Mouse (Mus musculus) lung, postnatal 0 days (tissue): ENCODE data around the gene Acad11.

ENCODE experiments used
- CTCF ChIP-seq: IDR thresholded peaks from 2 replicates; pipeline ENCODE4 v1.5.1; 2016; ENCODE audit warnings: antibody characterized with exemption, mild to moderate bottlenecking
- EP300 ChIP-seq: IDR thresholded peaks from 2 replicates; pipeline ENCODE4 v1.6.1; 2016; ENCODE audit warnings: antibody characterized with exemption, mild to moderate bottlenecking, control low read depth

DNA sequence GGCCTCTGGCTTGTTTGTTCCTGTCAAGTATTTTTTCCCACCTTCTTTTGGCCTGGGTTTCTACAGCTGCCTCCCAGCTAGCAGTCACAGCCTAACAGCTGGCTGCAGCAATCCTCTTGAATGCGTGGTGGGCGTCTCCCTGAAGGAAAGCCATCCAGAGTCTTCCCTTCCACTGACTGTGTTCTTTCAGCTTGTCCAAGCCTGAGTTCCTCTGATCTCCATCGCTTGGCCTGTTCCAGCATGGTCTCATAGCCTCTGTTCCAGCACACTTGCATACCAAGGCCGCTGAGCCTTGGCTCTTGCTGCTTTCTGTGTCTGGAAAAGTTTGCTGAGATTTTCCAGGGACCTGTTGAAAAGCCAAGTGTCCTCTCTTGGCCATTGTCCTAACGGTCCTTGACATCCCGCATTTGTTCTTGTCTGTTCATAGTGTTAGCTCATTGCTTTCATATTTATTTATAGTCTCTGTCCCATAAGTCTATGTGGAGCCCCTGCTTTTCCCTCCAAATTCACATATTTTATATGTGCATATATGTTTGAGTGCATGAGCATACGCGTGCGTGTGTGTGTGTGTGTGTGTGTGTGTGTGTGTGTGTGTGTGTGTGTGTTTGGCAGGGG is 67.1 kb downstream of the Acad11 start:
- TF ChIP-seq CTCF (no peak), EP300 (no peak)
